Mouse (Mus musculus) forebrain, embryonic 16.5 days (tissue): Measurements from ENCODE around the gene Tubg1. TPM values are rescaled to one million over a fixed set of nuclear protein-coding genes. Genes with fewer than 3 reads are reported as not detected.

ENCODE experiments used
- ATAC-seq: fragments of 200-750 bp; cut with Nextera tagmentation; 2 replicates; pipeline ENCODE4 v1.8.0; 2017; ENCODE audit warnings: mild to moderate bottlenecking, moderate library complexity
- H3K27ac ChIP-seq: fragments of 300-500 bp; sonication (generic); 2 replicates; pipeline ENCODE4 v1.5.1; 2014; ENCODE audit warnings: low read length, control low read depth
- H3K27me3 ChIP-seq: fragments of 300-500 bp; sonication (generic); replicated peaks from 2 replicates; pipeline ENCODE4 v1.6.1; 2014; ENCODE audit warnings: low read length; ENCODE audit not compliant: control insufficient read depth, insufficient read depth
- H3K36me3 ChIP-seq: fragments of 300-500 bp; sonication (generic); 2 replicates; pipeline ENCODE4 v1.6.1; 2014; ENCODE audit not compliant: control insufficient read depth, insufficient read depth
- H3K4me1 ChIP-seq: fragments of 300-500 bp; sonication (generic); replicated peaks from 2 replicates; pipeline ENCODE4 v1.6.1; 2014; ENCODE audit warnings: low read length; ENCODE audit not compliant: control insufficient read depth, insufficient read depth
- H3K4me2 ChIP-seq: fragments of 300-500 bp; sonication (generic); 2 replicates; pipeline ENCODE4 v1.6.1; 2014; ENCODE audit warnings: mild to moderate bottlenecking, low read length, control low read depth
- H3K4me3 ChIP-seq: fragments of 300-500 bp; sonication (generic); replicated peaks from 2 replicates; pipeline ENCODE4 v1.5.1; 2014; ENCODE audit warnings: mild to moderate bottlenecking, low read length, control low read depth
- H3K9ac ChIP-seq: fragments of 300-500 bp; sonication (generic); replicated peaks from 2 replicates; pipeline ENCODE4 v1.6.1; 2014; ENCODE audit warnings: low read depth, low read length, control low read depth
- H3K9me3 ChIP-seq: fragments of 300-500 bp; sonication (generic); 2 replicates; pipeline ENCODE4 v1.6.1; 2016; ENCODE audit warnings: low read length; ENCODE audit not compliant: control insufficient read depth
- WGBS: fragments of 180-500 bp; shearing (Covaris S2); extraction: QIAGEN DNeasy Blood & Tissue Kit; methylation state at CpG from one replicate; pipeline ENCODE4 v1.1.7; 2014; 5-methylcytosine and 5-hydroxymethylcytosine counted together
- polyA plus RNA-seq: library from polyadenylated mRNA; unstranded; fragments of >200 nt; fragmentation: Nextera tagmentation; extraction: Ambion mirVana; gene quantifications from 2 replicates; pipeline ENCODE4 v1.2.1, GENCODE M21; 2015

The Tubg1 gene
- polyA plus RNA-seq, 1 experiment from 2014 or later = 90.7 TPM

DNA sequence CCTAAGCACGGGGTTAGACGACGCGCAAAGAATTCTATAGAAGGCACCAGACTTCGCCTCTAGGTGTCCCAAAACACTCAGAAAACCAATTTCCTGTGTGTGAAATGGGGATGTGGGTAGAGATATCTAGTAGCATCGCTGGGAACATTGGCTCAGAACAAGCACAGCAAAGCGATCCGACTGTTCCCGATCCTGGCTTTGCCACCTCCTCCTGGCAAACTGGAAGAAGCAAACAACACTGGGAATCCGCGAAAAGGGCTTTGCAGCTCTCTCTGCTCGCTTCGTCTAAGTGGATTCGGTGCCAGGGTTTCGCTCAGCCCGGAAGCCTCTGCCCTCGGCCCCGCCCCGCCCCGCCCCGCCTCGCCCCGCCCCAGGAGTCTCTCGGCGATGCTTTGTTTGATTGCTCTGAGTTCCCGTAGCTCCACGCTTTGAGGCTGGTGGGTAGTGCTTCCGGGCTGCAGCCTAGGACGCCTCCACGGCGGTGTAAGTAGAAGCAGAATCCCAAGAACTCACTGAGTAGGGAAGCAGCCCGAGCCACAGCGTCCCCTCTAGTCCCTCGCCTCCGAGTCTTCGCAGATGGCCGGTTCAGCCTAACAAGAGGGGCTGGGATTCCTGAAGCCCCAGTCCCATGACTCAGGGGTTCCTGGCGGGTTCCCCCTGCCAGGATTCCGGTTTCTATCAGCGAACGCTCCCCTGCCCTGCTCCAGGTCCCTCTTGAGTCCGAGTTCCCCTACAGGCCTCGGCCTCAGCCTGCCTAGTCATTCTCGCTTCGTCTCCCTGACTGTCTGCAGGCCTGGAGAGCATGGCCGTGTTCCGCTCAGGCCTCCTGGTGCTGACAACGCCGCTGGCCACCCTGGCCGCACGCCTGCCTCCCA, 37.3 kb upstream of the Tubg1 start, which contains the start of gene Coasy:
Gene Coasy (plus strand): TSS at position 358 of the 875 bp plus-strand sequence.
- no peaks in the 10 kb centered on the region for H3K36me3 ChIP-seq
- H3K9ac ChIP-seq = peak within 1 kb of the TSS; percentile 94
- peaks cover 26% of the 10 kb centered on the region for H3K4me1 ChIP-seq
- peak within 1 kb of the TSS; percentile 91 for H3K4me3 ChIP-seq
- no peaks in the 10 kb centered on the region for H3K9me3 ChIP-seq
- under 1% methylated on average over 51 of the region's 51 CpGs for WGBS
- H3K27ac ChIP-seq = peak within 1 kb of the TSS; percentile 94
- peaks cover 36% of the 10 kb centered on the region for H3K27me3 ChIP-seq
- H3K4me2 ChIP-seq = peak within 1 kb of the TSS; percentile 100
- peak; percentile 93 for ATAC-seq

DNA sequence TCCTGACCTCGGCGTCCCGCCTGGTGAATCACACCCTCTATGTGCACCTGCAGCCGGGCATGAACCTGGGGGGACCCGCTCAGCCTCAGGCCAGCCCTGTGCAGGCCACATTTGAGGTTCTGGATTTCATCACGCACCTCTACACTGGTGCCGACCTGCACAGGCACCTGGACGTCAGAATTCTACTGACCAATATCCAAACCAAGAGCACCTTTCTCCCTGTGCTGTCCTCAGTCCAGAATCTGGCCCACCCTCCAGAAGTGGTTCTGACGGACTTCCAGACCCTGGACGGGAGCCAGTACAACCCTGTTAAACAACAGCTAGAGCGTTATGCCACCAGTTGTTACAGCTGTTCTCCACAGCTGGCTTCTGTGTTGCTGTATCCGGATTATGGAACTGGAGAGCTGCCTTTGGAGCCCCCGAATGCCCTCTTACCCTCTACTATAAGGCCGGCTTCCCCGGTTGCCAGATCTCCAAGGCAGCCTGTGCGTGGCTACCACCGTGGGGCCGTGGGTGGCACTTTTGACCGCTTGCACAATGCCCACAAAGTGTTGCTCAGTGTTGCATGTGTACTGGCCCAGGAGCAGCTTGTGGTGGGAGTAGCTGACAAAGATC, 36.5 kb upstream of the Tubg1 start:
- peak overlapping the region; percentile 94 for H3K9ac ChIP-seq
- peaks cover 29% of the 10 kb centered on the region for H3K27me3 ChIP-seq
- H3K27ac ChIP-seq = peak overlapping the region; percentile 94
- H3K4me3 ChIP-seq = peak overlapping the region; percentile 91
- no peaks in the 10 kb centered on the region for H3K36me3 ChIP-seq
- WGBS = 30% methylated on average over 19 of the region's 19 CpGs
- H3K4me1 ChIP-seq = peaks cover 33% of the 10 kb centered on the region
- ATAC-seq = no peak
- H3K4me2 ChIP-seq = peak overlapping the region; percentile 100
- no peaks in the 10 kb centered on the region for H3K9me3 ChIP-seq

DNA sequence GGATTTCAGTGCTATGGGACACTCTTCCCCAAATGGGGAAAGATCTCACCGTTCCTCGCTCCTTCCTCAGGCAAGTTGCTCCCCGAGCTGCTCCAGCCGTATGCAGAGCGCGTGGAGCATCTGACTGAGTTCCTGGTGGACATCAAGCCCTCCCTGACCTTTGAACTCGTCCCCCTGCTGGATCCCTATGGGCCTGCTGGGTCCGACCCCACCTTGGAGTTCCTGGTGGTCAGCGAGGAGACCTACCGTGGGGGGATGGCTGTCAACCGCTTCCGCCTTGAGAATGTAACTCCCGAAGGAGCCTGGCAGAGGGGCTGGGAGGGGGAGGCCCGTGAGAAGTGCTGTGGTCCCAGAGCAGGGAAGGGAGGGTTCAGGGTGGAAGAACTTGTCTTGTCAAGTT, 35.5 kb upstream of the Tubg1 start:
- 85% methylated on average over 14 of the region's 14 CpGs for WGBS
- ATAC-seq = no peak
- Histone ChIP-seq H3K36me3 (no peaks in the 10 kb centered on the region; the same call in 1 of the 2 replicates), H3K27ac (no peak overlapping the region), H3K27me3 (peaks cover 18% of the 10 kb centered on the region), H3K4me1 (peaks cover 38% of the 10 kb centered on the region), H3K9ac (no peak overlapping the region), H3K4me2 (no peak overlapping the region), H3K9me3 (no peaks in the 10 kb centered on the region), H3K4me3 (no peak overlapping the region)

GRCm38 (mm10) chr11:101084811-101085210, 34.9 kb upstream of the Tubg1 start:
- ATAC-seq = no peak
- Histone ChIP-seq H3K9me3 (no peaks in the 10 kb centered on the region), H3K4me1 (peaks cover 38% of the 10 kb centered on the region), H3K4me3 (no peak overlapping the region), H3K27ac (no peak overlapping the region), H3K4me2 (no peak overlapping the region), H3K36me3 (peaks cover 4% of the 10 kb centered on the region; the same call in 1 of the 2 replicates), H3K9ac (no peak overlapping the region), H3K27me3 (peaks cover 13% of the 10 kb centered on the region)
- WGBS = 90% methylated on average over 12 of the region's 12 CpGs

- Histone ChIP-seq H3K4me2 (no peak overlapping the region), H3K36me3 (peaks cover 14% of the 10 kb centered on the region), H3K9ac (no peak overlapping the region), H3K9me3 (no peaks in the 10 kb centered on the region), H3K27me3 (peaks cover 3% of the 10 kb centered on the region), H3K4me3 (no peak overlapping the region), H3K27ac (no peak overlapping the region; the same call in 1 of the 2 replicates), H3K4me1 (peaks cover 38% of the 10 kb centered on the region)
- 93% methylated on average over 18 of the region's 18 CpGs for WGBS
- no peak for ATAC-seq
These were observed 34.0 kb upstream of the Tubg1 start for GRCm38 (mm10) chr11:101085617-101086322.

- WGBS = 79% methylated on average over 6 of the region's 6 CpGs
- H3K36me3 ChIP-seq = peaks cover 19% of the 10 kb centered on the region
- peak overlapping the region; percentile 59 for H3K4me3 ChIP-seq
- no peaks in the 10 kb centered on the region for H3K9me3 ChIP-seq
- H3K9ac ChIP-seq = peak overlapping the region; percentile 75; the same call in 1 of the 2 replicates
- ATAC-seq = no peak
- H3K27me3 ChIP-seq = no peaks in the 10 kb centered on the region
- H3K4me2 ChIP-seq = peak overlapping the region; percentile 87
- H3K4me1 ChIP-seq = peaks cover 38% of the 10 kb centered on the region
- peak overlapping the region; percentile 88 for H3K27ac ChIP-seq
These were observed 33.4 kb upstream of the Tubg1 start for GRCm38 (mm10) chr11:101086323-101086674.

GRCm38 (mm10) chr11:101086756-101087681, 32.7 kb upstream of the Tubg1 start, which contains the start of gene Mlx:
Gene Mlx, plus strand, starts transcription at chr11:101087277.
- H3K4me3 ChIP-seq = peak within 1 kb of the TSS; percentile 59
- peak; percentile 80 for ATAC-seq
- H3K9ac ChIP-seq = peak within 1 kb of the TSS; percentile 75
- H3K4me1 ChIP-seq = peaks cover 33% of the 10 kb centered on the region
- H3K9me3 ChIP-seq = no peaks in the 10 kb centered on the region
- peak within 1 kb of the TSS; percentile 87 for H3K4me2 ChIP-seq
- under 1% methylated on average over 51 of the region's 52 CpGs for WGBS
- peaks cover 25% of the 10 kb centered on the region for H3K36me3 ChIP-seq
- peak within 1 kb of the TSS; percentile 88 for H3K27ac ChIP-seq
- H3K27me3 ChIP-seq = no peaks in the 10 kb centered on the region

DNA sequence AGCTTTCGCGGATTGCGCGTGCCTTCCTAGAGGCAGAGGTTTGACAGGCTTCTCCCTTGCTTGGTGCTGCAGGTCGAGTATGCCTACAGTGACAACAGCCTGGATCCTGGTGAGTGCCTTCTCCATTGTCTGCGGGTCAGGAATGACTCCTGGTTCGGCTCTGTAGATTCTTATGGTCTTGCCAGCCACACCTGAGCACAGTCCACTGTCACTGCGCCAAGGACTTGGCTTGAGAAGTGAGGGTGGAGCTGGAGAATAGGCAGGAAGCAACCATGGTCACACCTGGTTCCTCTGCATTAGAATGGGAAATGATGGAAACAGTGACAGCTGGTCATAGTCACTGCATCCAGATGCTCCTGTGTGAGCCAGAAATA, 32.1 kb upstream of the Tubg1 start:
- H3K9ac ChIP-seq = peak overlapping the region; percentile 75
- no peak for ATAC-seq
- peaks cover 31% of the 10 kb centered on the region for H3K36me3 ChIP-seq
- WGBS = 12% methylated on average over 8 of the region's 8 CpGs
- H3K4me3 ChIP-seq = peak overlapping the region; percentile 59
- H3K9me3 ChIP-seq = no peaks in the 10 kb centered on the region
- no peaks in the 10 kb centered on the region for H3K27me3 ChIP-seq
- peak overlapping the region; percentile 88; the same call in 1 of the 2 replicates for H3K27ac ChIP-seq
- peak overlapping the region; percentile 87 for H3K4me2 ChIP-seq
- H3K4me1 ChIP-seq = peaks cover 33% of the 10 kb centered on the region
